Mouse (Mus musculus) heart, postnatal 0 days (tissue): ENCODE measurements around the gene Eva1b. TPM values are rescaled to one million over a fixed set of nuclear protein-coding genes. Genes with fewer than 3 reads are reported as not detected.

ENCODE experiments used
- ATAC-seq: fragments of 200-750 bp; cut with Nextera tagmentation; 2 replicates; pipeline ENCODE4 v1.8.0; 2017; ENCODE audit warnings: low read depth, moderate number of reproducible peaks, moderate library complexity; ENCODE audit not compliant: insufficient read depth
- DNase-seq: peaks from one replicate; pipeline ENCODE4 v3.0.0-alpha.2; 2016; ENCODE audit warnings: low spot score
- H3K27ac ChIP-seq: fragments of 300-500 bp; sonication (generic); 2 replicates; pipeline ENCODE4 v1.5.1; 2014; ENCODE audit warnings: low read depth, mild to moderate bottlenecking
- H3K27me3 ChIP-seq: fragments of 300-500 bp; sonication (generic); 2 replicates; pipeline ENCODE4 v1.6.1; 2014; ENCODE audit warnings: low read length, mixed read lengths; ENCODE audit not compliant: control insufficient read depth, insufficient read depth
- H3K36me3 ChIP-seq: fragments of 300-500 bp; sonication (generic); replicated peaks from 2 replicates; pipeline ENCODE4 v1.6.1; 2014; ENCODE audit warnings: low read length, mixed read lengths; ENCODE audit not compliant: control insufficient read depth, insufficient read depth
- H3K4me1 ChIP-seq: fragments of 300-500 bp; sonication (generic); 2 replicates; pipeline ENCODE4 v1.6.1; 2014; ENCODE audit warnings: antibody characterized with exemption; ENCODE audit not compliant: control insufficient read depth, insufficient read depth
- H3K4me2 ChIP-seq: fragments of 300-500 bp; sonication (generic); 2 replicates; pipeline ENCODE4 v1.6.1; 2014; ENCODE audit warnings: low read depth, mild to moderate bottlenecking, low read length, moderate library complexity
- H3K4me3 ChIP-seq: fragments of 300-500 bp; sonication (generic); 2 replicates; pipeline ENCODE4 v1.5.1; 2014; ENCODE audit warnings: low read depth, low read length
- H3K9ac ChIP-seq: fragments of 300-500 bp; sonication (generic); replicated peaks from 2 replicates; pipeline ENCODE4 v1.6.1; 2014; ENCODE audit warnings: low read depth, low read length, mixed read lengths
- H3K9me3 ChIP-seq: fragments of 300-500 bp; sonication (generic); replicated peaks from 2 replicates; pipeline ENCODE4 v1.6.1; 2016; ENCODE audit warnings: low read length; ENCODE audit not compliant: control insufficient read depth
- CTCF ChIP-seq: IDR thresholded peaks from 2 replicates; pipeline ENCODE4 v1.5.1; 2016; ENCODE audit warnings: antibody characterized with exemption, control low read depth, low read depth
- EP300 ChIP-seq: IDR thresholded peaks from 2 replicates; pipeline ENCODE4 v1.6.1; 2016; ENCODE audit warnings: antibody characterized with exemption, low read depth
- WGBS: fragments of 180-500 bp; shearing (Covaris S2); extraction: QIAGEN DNeasy Blood & Tissue Kit; methylation state at CpG from one replicate; pipeline ENCODE4 v1.1.7; 2014; 5-methylcytosine and 5-hydroxymethylcytosine counted together
- polyA plus RNA-seq: library from polyadenylated mRNA; unstranded; fragments of >200 nt; fragmentation: Nextera tagmentation; extraction: Ambion mirVana; gene quantifications from 2 replicates; pipeline ENCODE4 v1.2.1, GENCODE M21; 2015
- total RNA-seq: library from RNA; depleted of rRNA; stranded (reverse); fragments of >200 nt; gene quantifications from 2 replicates; pipeline ENCODE4 v1.2.3, GENCODE M21; 2014; ENCODE audit warnings: low replicate concordance; rRNA removed

Eva1b gene
- total and polyA plus RNA-seq, 2 experiments from 2014 or later, result 26.8 to 53.1 TPM

GRCm38 (mm10) chr4:126194216-126194615 is 46.7 kb downstream of the Eva1b start:
- Histone ChIP-seq H3K4me2 (no peak overlapping the region), H3K4me3 (no peak overlapping the region), H3K27me3 (no peaks in the 10 kb centered on the region), H3K36me3 (peaks cover 34% of the 10 kb centered on the region), H3K4me1 (peaks cover 19% of the 10 kb centered on the region), H3K27ac (no peak overlapping the region), H3K9me3 (no peaks in the 10 kb centered on the region), H3K9ac (no peak overlapping the region)
- no peak for ATAC-seq
- DNase-seq, result no peak
- TF ChIP-seq EP300 (no peak), CTCF (no peak)

GRCm38 (mm10) chr4:126194916-126195315 is 47.4 kb downstream of the Eva1b start:
- no peaks in the 10 kb centered on the region for H3K9me3 ChIP-seq
- DNase-seq, result no peak
- no peak for ATAC-seq
- H3K36me3 ChIP-seq, result peaks cover 28% of the 10 kb centered on the region
- 91% methylated on average over 4 of the region's 4 CpGs for WGBS
- no peak overlapping the region for H3K9ac ChIP-seq
- no peak overlapping the region for H3K4me2 ChIP-seq
- no peak overlapping the region for H3K4me3 ChIP-seq
- TF ChIP-seq EP300 (no peak), CTCF (no peak)
- no peaks in the 10 kb centered on the region for H3K27me3 ChIP-seq
- H3K27ac ChIP-seq, result no peak overlapping the region
- peaks cover 26% of the 10 kb centered on the region for H3K4me1 ChIP-seq

- peak overlapping the region; percentile 12; the same call in 1 of the 2 replicates for H3K4me2 ChIP-seq
- H3K36me3 ChIP-seq, result peaks cover 18% of the 10 kb centered on the region
Measured at GRCm38 (mm10) chr4:126197485-126197884, 49.9 kb downstream of the Eva1b start.

More at GRCm38 (mm10) chr4:126197485-126197884, 49.9 kb downstream of the Eva1b start:
- Histone ChIP-seq H3K9ac (no peak overlapping the region), H3K9me3 (no peaks in the 10 kb centered on the region), H3K27me3 (no peaks in the 10 kb centered on the region), H3K27ac (peak overlapping the region; percentile 32; the same call in 1 of the 2 replicates), H3K4me3 (no peak overlapping the region), H3K4me1 (peaks cover 38% of the 10 kb centered on the region)
- DNase-seq (peak; percentile 49), ATAC-seq (no peak)
- WGBS, result 24% methylated on average over 3 of the region's 3 CpGs
- TF ChIP-seq EP300 (no peak), CTCF (no peak)

Other genes with a start within 250 kb of the Eva1b start
- gene Csf3r, start 123.2 kb upstream of the Eva1b start, total RNA-seq, result 2.6 and 3.9 TPM in 2 replicates
- gene Csf3r, start 123.2 kb upstream of the Eva1b start, polyA plus RNA-seq, result 0.48 and 0.77 TPM in 2 replicates
- 52.4 and 84.0 TPM in 2 replicates for gene Mrps15, start 100.8 kb upstream of the Eva1b start, total RNA-seq
- 139 and 142 TPM in 2 replicates for gene Mrps15, start 100.8 kb upstream of the Eva1b start, polyA plus RNA-seq
- 1.4 and 5.9 TPM in 2 replicates for gene Oscp1, start 89.2 kb upstream of the Eva1b start, total RNA-seq
- gene Oscp1, start 89.2 kb upstream of the Eva1b start, polyA plus RNA-seq, result 3.8 and 4.2 TPM in 2 replicates
- 30.9 and 186 TPM in 2 replicates for gene Lsm10, start 51.1 kb upstream of the Eva1b start, total RNA-seq
- 41.7 and 43.1 TPM in 2 replicates for gene Lsm10, start 51.1 kb upstream of the Eva1b start, polyA plus RNA-seq
- gene Stk40, start 43.8 kb upstream of the Eva1b start, total RNA-seq, result 19.9 and 22.8 TPM in 2 replicates
- 14.2 and 17.3 TPM in 2 replicates for gene Stk40, start 43.8 kb upstream of the Eva1b start, polyA plus RNA-seq
- 2.6 TPM in 1 of 2 replicates, not detected in the other for gene Sh3d21, start 15.7 kb downstream of the Eva1b start, total RNA-seq
- 2.2 and 2.6 TPM in 2 replicates for gene Sh3d21, start 15.7 kb downstream of the Eva1b start, polyA plus RNA-seq
- gene Thrap3, start 55.0 kb downstream of the Eva1b start, total RNA-seq, result 84.1 and 121 TPM in 2 replicates
- 86.1 and 96.7 TPM in 2 replicates for gene Thrap3, start 55.0 kb downstream of the Eva1b start, polyA plus RNA-seq
- 75.0 and 90.1 TPM in 2 replicates for gene Map7d1, start 108.6 kb downstream of the Eva1b start, total RNA-seq
- gene Map7d1, start 108.6 kb downstream of the Eva1b start, polyA plus RNA-seq, result 35.2 and 37.5 TPM in 2 replicates
- 46.4 and 63.1 TPM in 2 replicates for gene Trappc3, start 114.6 kb downstream of the Eva1b start, total RNA-seq
- 80.3 and 86.7 TPM in 2 replicates for gene Trappc3, start 114.6 kb downstream of the Eva1b start, polyA plus RNA-seq
- gene Col8a2, start 139.0 kb downstream of the Eva1b start, total RNA-seq, result 3.8 and 4.3 TPM in 2 replicates
- gene Col8a2, start 139.0 kb downstream of the Eva1b start, polyA plus RNA-seq, result 0.71 and 1.1 TPM in 2 replicates
- 26.8 and 30.2 TPM in 2 replicates for gene Adprhl2, start 174.0 kb downstream of the Eva1b start, total RNA-seq
- gene Adprhl2, start 174.0 kb downstream of the Eva1b start, polyA plus RNA-seq, result 23.2 and 26.1 TPM in 2 replicates
- not detected in 2 replicates for gene Tekt2, start 177.9 kb downstream of the Eva1b start, total RNA-seq
- gene Tekt2, start 177.9 kb downstream of the Eva1b start, polyA plus RNA-seq, result 0.27 and 0.88 TPM in 2 replicates